Mouse (Mus musculus) bone marrow, adult 2 months (tissue): ENCODE results near the gene 1700015F17Rik. TPM values are rescaled to one million over a fixed set of nuclear protein-coding genes. Genes with fewer than 3 reads are reported as not detected.

Source experiments
- H3K27ac ChIP-seq: fragments of 200-500 bp; 2 replicates; pipeline ENCODE4 v1.5.1; 2012; ENCODE audit warnings: low read depth, mild to moderate bottlenecking, control low read depth, inconsistent platforms, low read length; ENCODE audit not compliant: control insufficient read depth, poor library complexity, insufficient read depth
- H3K4me1 ChIP-seq: fragments of 200-500 bp; 2 replicates; pipeline ENCODE4 v1.6.1; 2011; ENCODE audit warnings: low read length; ENCODE audit not compliant: control insufficient read depth, insufficient read depth
- H3K4me3 ChIP-seq: fragments of 200-500 bp; replicated peaks from 2 replicates; pipeline ENCODE3; 2011; ENCODE audit warnings: mild to moderate bottlenecking, low read depth, low read length, control low read depth; ENCODE audit not compliant: control insufficient read depth
- CTCF ChIP-seq: fragments of 200-500 bp; IDR thresholded peaks from 2 replicates; pipeline ENCODE4 v1.5.1; 2011; ENCODE audit warnings: low read length, control low read depth; ENCODE audit not compliant: control insufficient read depth, insufficient read depth
- POLR2A ChIP-seq: fragments of 200-500 bp; IDR thresholded peaks from 2 replicates; pipeline ENCODE4 v1.6.1; 2011; ENCODE audit warnings: low read depth, mild to moderate bottlenecking, control low read depth, low read length, borderline replicate concordance; ENCODE audit not compliant: control insufficient read depth
- WGBS: fragments of 180-500 bp; shearing (Covaris S2); methylation state at CpG from one replicate; pipeline ENCODE4 v1.1.7; 2018; 5-methylcytosine and 5-hydroxymethylcytosine counted together
- polyA plus RNA-seq: library from polyadenylated mRNA; stranded (reverse); fragments of >200 nt; gene quantifications from 2 replicates; pipeline ENCODE4 v1.2.4, GENCODE M21; 2011; ENCODE audit warnings: low replicate concordance; ENCODE audit not compliant: missing spikeins, insufficient read depth, insufficient read length

Gene 1700015F17Rik
- polyA plus RNA-seq, 1 experiment: not detected

DNA sequence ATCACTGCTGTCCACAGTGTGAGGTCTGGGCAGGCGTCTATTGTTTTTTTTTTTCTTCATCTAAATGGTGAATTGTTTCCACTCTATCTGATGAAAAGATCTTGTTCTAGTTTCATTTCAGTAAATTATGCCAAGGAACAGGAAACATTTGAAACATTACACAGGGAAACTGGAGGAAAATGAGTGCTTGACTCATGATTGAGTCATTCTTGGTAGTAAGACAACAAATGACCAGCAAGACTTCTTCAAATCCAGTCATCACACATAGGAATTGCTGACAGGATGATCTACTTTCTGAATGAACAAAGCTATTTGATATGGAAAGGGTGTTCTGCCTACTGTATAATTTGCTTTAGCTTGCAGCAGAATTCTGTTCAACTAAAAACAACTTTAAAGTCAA lies 59.7 kb downstream of the 1700015F17Rik start:
- 60% methylated on average over 1 of the region's 1 CpGs for WGBS
- Histone ChIP-seq H3K4me1 (peaks cover 1% of the 10 kb centered on the region; the same call in 1 of the 2 replicates), H3K4me3 (no peak overlapping the region), H3K27ac (peak overlapping the region; percentile 48; the same call in 1 of the 2 replicates)
- no peak for TF ChIP-seq POLR2A
- TF ChIP-seq CTCF: no peak

DNA sequence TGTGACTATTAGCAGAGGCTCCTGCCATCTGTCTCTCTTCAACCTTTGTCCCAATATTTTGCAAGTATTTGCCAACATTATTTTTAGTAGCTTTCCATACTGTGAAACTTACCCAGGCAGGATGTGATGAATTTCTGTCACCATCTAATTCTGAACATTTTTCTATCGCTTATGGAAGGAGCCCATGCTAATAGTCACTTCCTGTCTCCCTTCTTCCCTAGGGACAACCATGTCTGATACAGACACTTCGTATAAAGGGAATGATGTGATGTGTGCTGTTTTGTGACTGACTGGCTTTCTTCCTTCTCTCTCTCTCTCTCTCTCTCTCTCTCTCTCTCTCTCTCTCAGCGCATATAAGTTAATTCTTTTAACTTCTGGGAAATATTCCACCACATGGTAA lies 64.1 kb downstream of the 1700015F17Rik start:
- TF ChIP-seq CTCF (no peak), POLR2A (no peak)
- Histone ChIP-seq H3K4me1 (no peaks in the 10 kb centered on the region; the same call in 1 of the 2 replicates), H3K27ac (no peak overlapping the region), H3K4me3 (no peak overlapping the region)
- WGBS: 72% methylated on average over 3 of the region's 3 CpGs

DNA sequence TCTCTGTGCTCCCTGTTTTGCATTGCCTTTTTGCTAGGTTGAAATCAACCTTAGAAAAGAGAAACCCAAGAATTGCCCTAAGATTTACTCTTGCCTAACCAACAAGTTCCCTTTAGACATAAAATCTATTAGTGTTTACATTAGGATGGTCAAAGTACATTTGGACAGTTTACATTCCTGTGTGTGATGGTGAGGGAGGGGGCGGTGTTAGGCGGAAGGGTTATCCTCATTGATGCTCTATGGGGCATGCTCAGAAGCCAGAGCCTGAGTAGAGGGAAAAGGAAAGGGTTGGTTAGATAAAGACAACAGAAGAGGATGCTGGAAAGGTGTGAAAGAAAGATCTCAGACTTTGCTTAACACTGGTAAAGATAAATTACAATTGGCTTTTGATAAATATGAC lies 67.1 kb downstream of the 1700015F17Rik start:
- WGBS: 89% methylated on average over 2 of the region's 2 CpGs
- H3K27ac ChIP-seq: no peak overlapping the region

DNA sequence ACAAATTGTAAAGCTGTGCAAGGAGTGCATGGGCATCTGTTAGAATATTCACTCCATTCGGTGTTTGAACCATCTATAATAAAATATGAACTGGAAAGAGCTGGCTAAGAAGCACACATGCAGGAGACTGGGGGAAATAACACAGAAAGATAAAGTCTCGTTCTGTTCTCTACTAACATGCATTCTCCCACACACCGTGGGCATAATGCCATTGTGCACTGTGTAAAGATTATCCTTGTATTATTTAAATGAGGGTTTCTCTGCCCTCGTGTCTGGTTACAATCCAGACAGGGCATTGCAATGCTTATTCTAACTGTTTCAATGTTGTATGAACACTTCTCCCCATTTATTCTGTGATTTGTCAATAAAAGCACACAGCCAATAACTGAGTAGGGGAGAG lies 77.0 kb downstream of the 1700015F17Rik start:
- 69% methylated on average over 4 of the region's 4 CpGs for WGBS
- H3K4me3 ChIP-seq: no peak overlapping the region
- TF ChIP-seq CTCF: no peak
- TF ChIP-seq POLR2A: no peak
- no peaks in the 10 kb centered on the region for H3K4me1 ChIP-seq
- no peak overlapping the region for H3K27ac ChIP-seq

More for the DNA sequence above, 67.1 kb downstream of the 1700015F17Rik start:
- no peak overlapping the region for H3K4me3 ChIP-seq
- no peaks in the 10 kb centered on the region; the same call in 1 of the 2 replicates for H3K4me1 ChIP-seq
- TF ChIP-seq CTCF: no peak
- no peak for TF ChIP-seq POLR2A

DNA sequence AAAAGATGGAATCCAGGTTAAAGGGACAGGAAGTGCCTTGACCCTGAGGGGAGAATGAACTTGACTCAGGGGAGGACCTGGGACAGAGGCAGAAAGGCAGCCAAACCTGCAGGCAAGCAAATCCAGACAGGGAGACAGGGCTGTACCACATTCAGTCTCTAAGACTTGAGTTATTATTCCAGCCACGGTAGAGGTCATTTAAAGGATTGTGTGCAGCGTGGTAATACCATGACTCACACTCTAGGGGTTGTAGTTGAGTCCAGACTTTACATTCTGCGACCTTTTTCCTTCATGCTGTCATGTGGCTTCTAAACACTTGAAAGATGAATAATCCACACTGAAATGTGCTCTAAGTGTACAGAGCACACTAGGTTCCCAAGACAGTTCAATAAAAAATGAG lies 86.2 kb downstream of the 1700015F17Rik start:
- TF ChIP-seq POLR2A: no peak
- TF ChIP-seq CTCF: no peak
- Histone ChIP-seq H3K4me3 (no peak overlapping the region), H3K4me1 (no peaks in the 10 kb centered on the region), H3K27ac (no peak overlapping the region)
- WGBS: 53% methylated on average over 3 of the region's 3 CpGs

Other genes with a start within 250 kb of the 1700015F17Rik start
- 1.0 and 2.1 TPM in 2 replicates for gene Cdk14, start 58.8 kb downstream of the 1700015F17Rik start, polyA plus RNA-seq
- gene Cldn12, start 35.8 kb upstream of the 1700015F17Rik start, polyA plus RNA-seq: 1.1 and 1.9 TPM in 2 replicates
- gene Gtpbp10, start 80.4 kb upstream of the 1700015F17Rik start, polyA plus RNA-seq: 6.0 and 14.4 TPM in 2 replicates
- gene Gm8773, start 94.7 kb upstream of the 1700015F17Rik start, polyA plus RNA-seq: not detected in 2 replicates
- gene Cfap69, start 185.1 kb upstream of the 1700015F17Rik start, polyA plus RNA-seq: not detected in 2 replicates
- gene Steap2, start 215.4 kb upstream of the 1700015F17Rik start, polyA plus RNA-seq: 0.75 TPM in 1 of 2 replicates, not detected in the other